Mouse (Mus musculus): Measurements from ENCODE around the gene Cacna2d2.

The Cacna2d2 gene

DNA sequence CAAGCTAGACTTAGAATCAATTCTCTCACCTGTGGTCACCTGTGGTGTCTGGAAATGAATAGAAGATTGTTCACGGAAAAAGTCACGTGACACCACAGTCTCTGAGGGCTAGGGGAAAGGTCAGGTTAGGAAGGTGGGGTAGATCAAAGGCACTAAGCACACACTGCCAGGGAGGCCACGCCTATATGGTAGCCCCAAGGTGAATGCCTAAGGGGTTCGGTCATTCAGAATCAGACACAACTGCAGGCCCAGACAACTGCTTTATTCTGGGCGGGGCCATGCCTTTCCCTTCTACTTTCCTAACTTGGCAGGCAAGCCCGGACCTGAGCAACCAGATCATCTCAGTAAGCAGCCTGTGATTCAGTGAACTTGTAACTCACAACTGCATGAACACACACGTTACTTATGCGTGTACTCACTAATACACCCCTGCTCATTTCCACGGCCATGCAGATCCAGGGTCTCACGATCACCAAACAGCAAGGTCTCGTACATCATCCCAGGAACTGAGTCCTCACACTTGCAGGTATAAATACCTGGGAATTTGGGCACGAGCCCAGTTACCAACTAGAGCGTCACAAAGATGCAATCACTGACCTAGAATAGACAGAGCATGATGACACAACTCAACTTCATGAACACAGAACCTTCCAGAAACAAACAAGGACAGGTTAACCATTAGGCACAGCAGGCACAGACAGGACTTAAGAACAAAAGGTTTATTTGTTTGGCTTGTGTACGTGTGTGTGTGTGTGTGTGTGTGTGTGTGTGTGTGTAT lies 176.4 kb downstream of the Cacna2d2 start:
- in situ Hi-C loops (cut with MboI, MseI), result no loop called here

DNA sequence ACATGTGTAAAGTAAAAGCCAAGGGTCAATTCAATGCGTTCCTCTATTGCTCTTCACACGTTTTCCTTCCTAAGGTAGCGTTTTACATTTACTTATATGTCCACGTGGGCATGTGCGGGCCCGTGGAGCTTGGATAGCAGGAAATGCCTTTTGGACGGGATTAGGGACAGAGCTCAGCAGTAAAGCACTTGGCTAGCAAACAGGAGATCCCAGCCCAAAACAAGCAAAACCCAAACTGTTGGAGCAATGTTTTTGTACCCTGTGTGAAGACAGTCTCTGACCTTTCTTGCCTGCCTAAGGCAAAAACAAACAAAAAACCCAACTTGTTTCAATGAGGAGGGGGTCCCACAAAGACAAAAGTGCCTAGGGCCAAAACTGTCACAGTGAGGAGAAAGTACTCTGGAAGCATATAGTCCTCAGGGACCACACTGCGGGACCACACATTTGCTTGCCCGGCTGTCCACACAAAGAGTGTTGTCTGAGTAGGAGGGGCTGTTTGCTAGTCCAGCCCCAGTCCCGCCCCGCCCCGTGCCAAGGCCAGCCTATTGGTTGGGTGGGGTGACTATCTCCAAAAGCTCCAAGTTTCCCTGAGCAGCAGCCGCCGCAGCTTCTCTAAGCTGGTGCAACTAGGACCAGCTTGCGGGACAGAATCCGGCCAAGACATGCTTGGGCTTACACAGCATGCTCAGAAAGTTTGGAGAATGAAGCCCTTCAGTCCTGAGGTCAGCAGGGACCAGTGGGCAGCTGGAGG lies 177.1 kb downstream of the Cacna2d2 start, which contains the start of gene Hyal1:
Gene Hyal1 (plus strand): TSS at position 571 of the 751 bp plus-strand sequence.
- in situ Hi-C loops (cut with MboI, MseI), result no loop called here

DNA sequence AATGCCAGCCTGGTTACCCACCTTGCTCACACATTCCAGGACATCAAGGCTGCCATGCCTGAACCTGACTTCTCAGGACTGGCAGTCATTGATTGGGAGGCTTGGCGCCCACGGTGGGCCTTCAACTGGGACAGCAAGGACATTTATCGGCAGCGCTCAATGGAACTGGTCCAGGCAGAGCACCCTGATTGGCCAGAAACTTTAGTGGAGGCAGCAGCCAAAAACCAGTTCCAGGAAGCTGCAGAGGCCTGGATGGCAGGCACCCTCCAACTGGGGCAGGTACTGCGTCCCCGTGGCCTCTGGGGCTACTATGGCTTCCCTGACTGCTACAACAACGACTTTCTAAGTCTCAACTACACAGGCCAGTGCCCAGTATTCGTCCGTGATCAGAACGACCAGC lies 178.5 kb downstream of the Cacna2d2 start:
- in situ Hi-C loops (cut with MboI, MseI), result no loop called here

DNA sequence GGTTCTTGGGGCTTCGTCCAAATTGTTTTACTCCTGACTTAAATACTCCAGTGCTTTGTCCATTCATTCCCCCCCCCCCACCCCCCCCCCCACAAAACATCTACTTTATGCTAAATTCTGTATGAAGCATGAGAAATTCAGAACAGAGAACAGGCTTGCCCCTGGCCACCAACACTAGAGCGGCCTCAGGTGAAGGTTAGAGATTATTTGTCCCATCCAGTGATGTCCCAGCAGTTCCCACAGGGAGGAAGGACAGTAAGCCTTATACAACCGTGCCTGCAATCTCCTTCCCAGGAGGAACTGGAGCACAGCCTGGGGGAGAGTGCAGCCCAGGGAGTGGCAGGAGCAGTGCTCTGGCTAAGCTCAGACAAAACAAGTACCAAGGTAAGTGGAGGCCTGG lies 179.2 kb downstream of the Cacna2d2 start, which contains the start of gene Naa80:
Gene Naa80 (plus strand): TSS at position 301 of the 400 bp plus-strand sequence.
- in situ Hi-C loops (cut with MboI, MseI), result no loop called here

All from T-helper 2 cell (primary cell).